Mouse (Mus musculus) intestine, postnatal 0 days (tissue): ENCODE measurements around the gene Prox1. TPM values are rescaled to one million over a fixed set of nuclear protein-coding genes. Genes with fewer than 3 reads are reported as not detected.

ENCODE experiments used
- ATAC-seq: fragments of 200-750 bp; cut with Nextera tagmentation; 2 replicates; pipeline ENCODE4 v1.8.0; 2017; ENCODE audit warnings: mild to moderate bottlenecking, moderate TSS enrichment, moderate library complexity
- H3K27ac ChIP-seq: fragments of 300-500 bp; sonication (generic); 2 replicates; pipeline ENCODE4 v1.5.1; 2014; ENCODE audit warnings: mild to moderate bottlenecking, low read depth, low read length, moderate library complexity
- H3K27me3 ChIP-seq: fragments of 300-500 bp; sonication (generic); replicated peaks from 2 replicates; pipeline ENCODE4 v1.6.1; 2014; ENCODE audit warnings: low read length, mixed read lengths; ENCODE audit not compliant: control insufficient read depth, insufficient read depth
- H3K36me3 ChIP-seq: fragments of 300-500 bp; sonication (generic); 2 replicates; pipeline ENCODE4 v1.6.1; 2014; ENCODE audit warnings: mild to moderate bottlenecking, moderate library complexity; ENCODE audit not compliant: control insufficient read depth, insufficient read depth
- H3K4me1 ChIP-seq: fragments of 300-500 bp; sonication (generic); replicated peaks from 2 replicates; pipeline ENCODE4 v1.6.1; 2014; ENCODE audit warnings: antibody characterized with exemption, low read length, mixed read lengths; ENCODE audit not compliant: control insufficient read depth, insufficient read depth
- H3K4me2 ChIP-seq: fragments of 300-500 bp; sonication (generic); replicated peaks from 2 replicates; pipeline ENCODE4 v1.6.1; 2014; ENCODE audit warnings: low read depth, mild to moderate bottlenecking, moderate library complexity
- H3K4me3 ChIP-seq: fragments of 300-500 bp; sonication (generic); 2 replicates; pipeline ENCODE4 v1.5.1; 2014; ENCODE audit warnings: low read depth, low read length
- H3K9ac ChIP-seq: fragments of 300-500 bp; sonication (generic); 2 replicates; pipeline ENCODE4 v1.6.1; 2014; ENCODE audit warnings: mild to moderate bottlenecking, low read depth, low read length
- H3K9me3 ChIP-seq: fragments of 300-500 bp; sonication (generic); 2 replicates; pipeline ENCODE4 v1.6.1; 2016; ENCODE audit warnings: mixed run types; ENCODE audit not compliant: control insufficient read depth
- CTCF ChIP-seq: sonication (generic); IDR thresholded peaks from 2 replicates; pipeline ENCODE4 v1.5.1; 2016; ENCODE audit warnings: low read depth, mild to moderate bottlenecking, control low read depth, antibody characterized with exemption, moderate library complexity
- WGBS: fragments of 180-500 bp; shearing (Covaris S2); extraction: QIAGEN DNeasy Blood & Tissue Kit; methylation state at CpG from one replicate; pipeline ENCODE4 v1.1.7; 2014; 5-methylcytosine and 5-hydroxymethylcytosine counted together
- polyA plus RNA-seq: library from polyadenylated mRNA; unstranded; fragments of >200 nt; fragmentation: Nextera tagmentation; extraction: Ambion mirVana; gene quantifications from 2 replicates; pipeline ENCODE4 v1.2.1, GENCODE M21; 2015

The Prox1 gene
- polyA plus RNA-seq, 1 experiment from 2014 or later: 1.4 TPM

- Histone ChIP-seq H3K9me3 (no peaks in the 10 kb centered on the region), H3K4me1 (no peaks in the 10 kb centered on the region; the same call in 1 of the 2 replicates), H3K36me3 (no peaks in the 10 kb centered on the region), H3K4me3 (peak overlapping the region; percentile 69), H3K27me3 (peaks cover 63% of the 10 kb centered on the region), H3K4me2 (peak overlapping the region; percentile 99), H3K9ac (no peak overlapping the region), H3K27ac (no peak overlapping the region)
- 4% methylated on average over 10 of the region's 10 CpGs for WGBS
- no peak for ATAC-seq
- TF ChIP-seq CTCF: no peak
Observed at GRCm38 (mm10) chr1:190171341-190171740, 827 bp upstream of the Prox1 start.

- Histone ChIP-seq H3K9me3 (no peaks in the 10 kb centered on the region), H3K4me3 (peak overlapping the region; percentile 69), H3K9ac (no peak overlapping the region), H3K27ac (no peak overlapping the region), H3K4me2 (peak overlapping the region; percentile 99), H3K4me1 (no peaks in the 10 kb centered on the region; the same call in 1 of the 2 replicates), H3K36me3 (no peaks in the 10 kb centered on the region), H3K27me3 (peaks cover 60% of the 10 kb centered on the region)
- ATAC-seq: peak; percentile 40; the same call in 1 of the 2 replicates
- TF ChIP-seq CTCF: no peak
- 0% methylated on average over 23 of the region's 24 CpGs for WGBS
Observed at GRCm38 (mm10) chr1:190170819-190171216, 304 bp upstream of the Prox1 start.

GRCm38 (mm10) chr1:190168761-190169671 lies 1.5 kb downstream of the Prox1 start:
- Histone ChIP-seq H3K4me3 (peak overlapping the region; percentile 69), H3K9ac (peak overlapping the region; percentile 22; the same call in 1 of the 2 replicates), H3K36me3 (no peaks in the 10 kb centered on the region), H3K27me3 (peaks cover 47% of the 10 kb centered on the region), H3K4me1 (no peaks in the 10 kb centered on the region; the same call in 1 of the 2 replicates), H3K27ac (no peak overlapping the region), H3K9me3 (no peaks in the 10 kb centered on the region), H3K4me2 (peak overlapping the region; percentile 99)
- WGBS: under 1% methylated on average over 51 of the region's 51 CpGs
- ATAC-seq: no peak
- TF ChIP-seq CTCF: no peak

GRCm38 (mm10) chr1:190168115-190168514 lies 2.4 kb downstream of the Prox1 start:
- H3K9ac ChIP-seq: no peak overlapping the region
- ATAC-seq: no peak
- H3K4me1 ChIP-seq: no peaks in the 10 kb centered on the region; the same call in 1 of the 2 replicates
- no peaks in the 10 kb centered on the region for H3K9me3 ChIP-seq
- peak overlapping the region; percentile 69; the same call in 1 of the 2 replicates for H3K4me3 ChIP-seq
- peaks cover 46% of the 10 kb centered on the region for H3K27me3 ChIP-seq
- no peaks in the 10 kb centered on the region for H3K36me3 ChIP-seq
- H3K4me2 ChIP-seq: no peak overlapping the region
- H3K27ac ChIP-seq: no peak overlapping the region
- WGBS: 13% methylated on average over 4 of the region's 4 CpGs
- TF ChIP-seq CTCF: no peak

GRCm38 (mm10) chr1:190167609-190168008 lies 2.9 kb downstream of the Prox1 start:
- no peak overlapping the region for H3K4me2 ChIP-seq
- H3K9ac ChIP-seq: no peak overlapping the region
- H3K4me3 ChIP-seq: no peak overlapping the region
- 26% methylated on average over 1 of the region's 1 CpGs for WGBS
- H3K27ac ChIP-seq: no peak overlapping the region
- TF ChIP-seq CTCF: no peak
- H3K4me1 ChIP-seq: no peaks in the 10 kb centered on the region; the same call in 1 of the 2 replicates
- no peak for ATAC-seq
- no peaks in the 10 kb centered on the region for H3K36me3 ChIP-seq
- H3K9me3 ChIP-seq: no peaks in the 10 kb centered on the region
- peaks cover 41% of the 10 kb centered on the region for H3K27me3 ChIP-seq

GRCm38 (mm10) chr1:190165511-190165910 lies 5.0 kb downstream of the Prox1 start:
- Histone ChIP-seq H3K27me3 (peaks cover 20% of the 10 kb centered on the region; the same call in 1 of the 2 replicates), H3K4me2 (no peak overlapping the region), H3K4me1 (no peaks in the 10 kb centered on the region; the same call in 1 of the 2 replicates), H3K9ac (no peak overlapping the region), H3K36me3 (no peaks in the 10 kb centered on the region), H3K4me3 (no peak overlapping the region), H3K27ac (no peak overlapping the region), H3K9me3 (no peaks in the 10 kb centered on the region)
- 71% methylated on average over 4 of the region's 4 CpGs for WGBS
- no peak for TF ChIP-seq CTCF
- no peak for ATAC-seq
